Mouse (Mus musculus) bone marrow, adult 2 months (tissue): ENCODE results near the gene Spock1.

Experiments used
- CTCF ChIP-seq: fragments of 200-500 bp; IDR thresholded peaks from 2 replicates; pipeline ENCODE4 v1.5.1; 2011; ENCODE audit warnings: low read length, control low read depth; ENCODE audit not compliant: control insufficient read depth, insufficient read depth
- POLR2A ChIP-seq: fragments of 200-500 bp; IDR thresholded peaks from 2 replicates; pipeline ENCODE4 v1.6.1; 2011; ENCODE audit warnings: low read depth, mild to moderate bottlenecking, control low read depth, low read length, borderline replicate concordance; ENCODE audit not compliant: control insufficient read depth

GRCm38 (mm10) chr13:57806816-57807215 is 101.3 kb downstream of the Spock1 start:
- TF ChIP-seq POLR2A (no peak), CTCF (no peak)
